Mouse (Mus musculus) ZHBTc4 (cell line): ENCODE data around the gene Zfp61.
A peak's percentile ranks its signal among the peaks of the same experiment; 100 is the strongest.

ENCODE experiments used
- DNase-seq: peaks from one replicate; pipeline ENCODE4 v3.0.0-alpha.2; 2011; ENCODE audit warnings: low read depth, low spot score

The Zfp61 gene

DNA sequence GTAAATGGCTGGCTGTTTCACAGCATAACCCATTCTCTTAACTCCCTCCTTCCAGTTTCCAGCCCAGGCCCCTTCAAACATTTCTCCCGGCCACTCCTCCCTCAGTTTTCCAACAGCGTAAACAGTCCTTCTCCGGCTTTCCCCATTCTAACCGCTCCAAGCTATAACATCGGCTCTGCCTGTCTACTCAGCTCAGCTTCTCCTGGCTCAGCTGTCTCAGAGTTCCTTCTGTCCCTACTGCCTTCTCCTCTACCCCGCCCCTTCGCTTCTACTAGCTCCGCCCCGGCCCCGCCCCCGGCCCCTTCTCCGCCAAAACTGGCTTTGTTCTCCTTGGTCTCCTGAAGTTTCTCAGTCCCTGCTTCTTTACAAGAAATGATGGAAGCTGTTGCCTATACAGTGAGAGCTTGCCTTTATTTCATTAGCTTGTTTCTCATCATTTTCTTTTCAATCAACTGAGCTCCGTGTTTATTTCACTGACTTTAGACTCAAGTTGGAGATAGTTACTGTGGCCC lies at the start of gene Zfp61:
Gene Zfp61, minus strand, starts transcription at position 462 of the 512 bp plus-strand sequence.
- DNase-seq, result peak; percentile 26

DNA sequence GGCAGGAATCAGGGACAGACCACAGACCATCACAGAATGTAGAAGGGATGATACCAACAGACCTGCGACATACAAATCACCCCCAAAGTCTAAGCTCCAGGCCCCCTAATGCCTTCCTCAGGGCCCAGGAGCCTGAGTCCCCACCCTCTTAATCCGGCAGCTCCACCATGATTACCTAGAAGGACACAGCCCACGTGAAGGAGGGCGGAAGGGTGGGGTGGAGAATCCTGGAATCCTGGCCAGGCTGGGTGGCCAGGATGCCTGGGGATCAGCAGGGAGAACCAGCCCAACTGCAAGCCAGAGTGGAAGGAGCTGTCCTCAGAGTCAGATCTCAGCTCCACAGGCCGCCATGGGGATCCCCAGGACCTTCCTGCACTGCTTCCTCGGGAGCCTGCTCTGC lies 47.9 kb upstream of the Zfp61 start, which contains the start of gene Lypd5:
Gene Lypd5, plus strand, starts transcription at position 301 of the 400 bp plus-strand sequence.
- DNase-seq, result no peak

DNA sequence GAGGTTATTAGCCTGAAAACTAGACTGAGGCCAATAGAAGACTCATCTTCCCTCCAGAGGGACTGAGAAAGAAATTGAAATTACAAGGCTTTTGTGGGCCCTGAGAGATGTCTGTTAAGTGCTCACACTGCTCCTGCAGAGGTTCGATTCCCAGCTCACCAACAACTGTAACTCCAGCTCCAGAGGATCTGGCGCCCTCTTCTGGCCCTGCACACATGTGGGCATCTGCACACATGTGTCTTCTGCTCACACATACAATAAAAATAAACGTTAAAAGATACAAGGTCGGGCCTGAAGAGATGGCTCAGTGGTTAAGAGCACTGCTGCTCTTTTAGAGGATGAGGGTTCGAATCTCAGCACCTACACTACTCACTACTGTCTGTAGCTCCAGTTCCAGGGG lies 45.4 kb upstream of the Zfp61 start:
- no peak for DNase-seq

DNA sequence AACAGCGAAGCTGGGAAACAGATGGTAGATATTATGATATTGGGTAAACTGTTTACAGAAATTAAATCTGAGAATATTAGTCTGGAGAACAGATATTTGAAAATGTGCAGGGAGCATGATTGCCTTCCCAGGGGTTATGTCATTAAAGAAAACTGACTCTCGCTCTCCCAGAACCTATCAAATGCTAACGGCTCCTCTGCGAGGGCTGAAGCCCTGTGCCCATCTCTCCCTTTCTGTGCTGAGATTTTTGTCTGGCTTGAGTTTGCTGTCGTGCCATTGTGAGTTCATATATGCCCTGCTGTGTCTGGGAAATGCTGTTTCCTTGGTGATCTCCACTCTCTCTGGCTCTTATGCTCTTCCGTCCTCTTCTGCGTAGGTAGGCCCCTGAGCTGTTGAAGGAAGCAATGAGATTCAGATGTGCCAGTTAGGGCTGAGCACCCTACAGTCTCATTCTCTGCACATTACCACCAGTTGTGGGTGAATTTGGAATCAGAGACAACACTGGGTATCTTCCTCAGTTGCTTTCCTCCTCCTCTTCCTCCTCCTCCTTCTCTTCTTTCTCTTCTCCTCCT lies 42.8 kb upstream of the Zfp61 start:
- no peak for DNase-seq

DNA sequence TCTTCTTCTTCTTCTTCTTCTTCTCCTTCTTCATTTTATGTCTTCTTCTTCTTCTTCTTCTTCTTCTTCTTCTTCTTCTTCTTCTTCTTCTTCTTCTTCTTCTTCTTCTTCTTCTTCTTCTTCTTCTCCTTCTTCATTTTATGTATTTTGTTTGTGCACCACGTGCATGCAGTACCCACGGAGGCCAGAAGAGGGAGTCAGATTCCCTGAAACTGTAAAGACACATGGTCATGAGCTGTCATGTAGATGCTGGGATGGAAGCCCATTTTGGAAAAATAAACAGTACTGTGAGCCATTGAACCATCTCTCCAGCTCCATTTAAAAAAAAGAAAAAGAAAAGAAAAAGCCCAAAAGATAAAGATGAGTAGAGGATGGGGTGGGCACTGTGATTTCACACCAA lies 37.2 kb upstream of the Zfp61 start:
- DNase-seq, result peak; percentile 76

DNA sequence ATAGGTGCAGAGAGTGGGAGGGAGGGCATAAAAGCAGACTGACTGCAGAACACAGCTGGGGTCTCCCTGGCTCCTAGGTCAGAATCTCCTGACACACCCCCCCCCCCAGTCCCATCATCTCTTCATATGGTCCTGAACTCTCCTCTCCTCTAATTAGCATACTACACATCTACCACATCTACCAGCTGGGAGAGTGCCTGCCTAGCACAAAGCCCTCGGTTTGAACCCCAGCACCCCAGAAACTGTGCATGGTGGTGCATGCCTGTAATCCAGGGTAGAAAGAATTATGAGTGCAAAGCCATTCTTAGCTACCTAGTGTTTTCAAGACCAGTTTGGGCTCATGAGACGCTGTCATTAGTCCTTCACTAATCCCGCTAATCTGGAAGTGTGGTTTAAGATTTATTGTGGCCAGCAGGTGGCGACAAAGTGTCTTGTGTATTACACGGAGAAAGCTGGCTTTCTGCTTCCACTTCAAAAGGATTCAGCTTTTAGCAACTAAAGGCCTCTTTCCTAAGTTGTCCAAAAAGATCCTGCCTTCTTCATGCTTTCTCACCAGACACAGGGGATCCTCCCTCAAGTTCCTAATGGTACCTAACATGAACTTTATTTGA lies 34.8 kb upstream of the Zfp61 start:
- DNase-seq, result peak; percentile 75

DNA sequence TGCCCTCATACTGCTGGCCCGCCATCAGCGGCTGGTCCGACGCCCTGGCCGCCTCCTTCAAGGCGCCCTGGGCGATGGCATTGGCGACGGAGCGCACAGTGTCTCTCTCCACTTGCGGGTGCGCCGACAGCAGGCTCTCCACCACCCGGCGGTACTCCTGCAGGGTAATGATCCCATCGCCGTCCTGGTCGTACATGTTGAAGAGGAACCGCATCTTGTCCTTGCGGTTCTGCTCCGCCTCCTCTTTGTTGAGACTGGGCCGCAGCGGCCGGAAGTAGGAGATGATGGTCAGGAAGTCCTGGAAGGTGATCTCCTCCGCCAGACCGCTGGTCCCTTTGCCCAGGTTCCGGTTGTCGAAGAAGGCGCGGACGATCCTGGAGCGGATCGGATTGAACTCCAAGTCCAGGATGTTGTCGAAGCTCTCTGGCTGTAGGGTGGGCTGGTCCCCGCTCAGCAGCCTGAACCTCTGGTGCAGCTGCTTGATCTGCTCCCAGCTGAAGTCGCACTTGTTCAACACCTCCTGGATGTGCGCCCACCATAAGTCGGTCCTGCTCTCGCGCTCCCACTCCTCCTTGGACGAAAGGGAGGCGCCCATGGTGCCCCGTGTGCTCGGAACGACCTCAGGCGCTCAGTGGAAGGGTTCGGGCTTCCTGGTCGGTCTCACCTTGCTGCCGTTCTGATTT lies 32.4 kb upstream of the Zfp61 start, which contains the start of gene Tescl:
Gene Tescl, minus strand, starts transcription at position 633 of the 683 bp plus-strand sequence.
- DNase-seq, result peak; percentile 60

DNA sequence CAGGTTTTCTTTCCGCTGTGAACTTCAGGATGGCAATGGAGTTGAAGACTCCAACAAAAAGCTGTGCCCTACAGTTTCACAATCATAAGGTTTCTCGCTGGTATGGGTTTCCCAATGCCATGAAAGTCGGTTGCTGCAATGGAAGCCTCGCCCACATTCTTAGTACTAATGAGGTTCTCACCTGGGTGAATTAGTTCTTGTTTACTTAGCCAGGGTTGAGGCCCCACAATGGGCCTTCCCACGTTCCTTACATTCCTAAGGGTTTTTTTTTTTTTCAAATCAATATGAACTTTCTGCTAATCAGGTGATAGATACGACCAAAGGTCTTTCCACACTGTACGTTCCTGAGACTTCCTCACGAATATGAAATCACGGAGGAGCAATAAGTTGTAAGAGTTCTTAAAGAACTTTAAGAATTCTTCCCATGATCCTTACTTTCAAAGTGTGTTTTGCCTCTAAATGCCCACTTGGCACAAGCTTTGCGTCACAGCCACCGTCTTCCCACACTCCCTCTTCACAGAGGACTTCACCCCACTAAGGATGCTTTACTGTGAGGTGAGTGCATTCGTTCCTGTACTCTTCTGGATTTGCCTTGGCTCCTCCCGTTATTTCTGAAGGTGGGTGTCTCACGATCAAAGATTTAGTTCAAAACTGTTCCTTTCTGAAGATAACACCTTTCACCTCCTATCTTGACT lies 26.4 kb upstream of the Zfp61 start:
- DNase-seq, result peak; percentile 9

DNA sequence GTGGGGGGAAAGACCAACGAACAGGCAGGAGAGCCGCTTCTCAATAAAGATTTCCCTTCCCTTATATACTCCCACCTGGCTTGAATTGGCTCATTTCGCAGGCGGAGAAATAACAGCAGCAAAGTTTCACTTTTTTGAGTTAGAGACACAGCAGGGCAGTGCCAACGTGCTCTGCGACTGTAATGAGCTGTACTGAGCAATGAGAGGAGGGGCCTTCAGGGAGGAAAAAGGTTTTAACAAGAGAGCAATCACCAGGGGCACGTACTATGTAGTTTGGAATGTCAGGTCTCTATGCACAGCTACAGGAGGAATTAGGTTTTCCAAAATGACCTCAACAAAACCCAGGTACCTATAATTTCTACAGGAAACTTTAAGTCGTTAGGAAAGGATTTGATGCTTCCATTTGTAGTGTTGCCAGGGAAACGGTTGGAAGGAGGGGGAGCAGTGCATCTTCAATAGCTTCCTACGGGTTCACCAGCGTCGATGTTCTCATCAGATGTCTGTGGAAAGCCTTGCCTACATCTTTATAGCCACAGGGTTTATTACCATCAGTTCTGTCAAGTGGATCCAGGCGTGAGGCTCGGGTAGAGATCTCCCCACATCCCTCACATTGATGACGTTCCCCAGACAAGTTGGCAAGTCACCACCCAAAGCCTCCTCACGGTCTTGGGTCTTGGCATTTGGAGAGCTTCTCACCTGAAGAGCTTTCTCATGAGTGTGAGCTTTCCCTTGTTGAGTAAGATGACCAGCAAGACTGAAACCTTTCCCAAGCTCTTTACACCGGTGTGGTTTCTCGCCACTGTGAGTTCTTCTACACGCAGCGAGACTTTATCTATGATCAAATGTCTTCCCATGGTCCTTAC lies 25.5 kb upstream of the Zfp61 start:
- DNase-seq, result no peak

DNA sequence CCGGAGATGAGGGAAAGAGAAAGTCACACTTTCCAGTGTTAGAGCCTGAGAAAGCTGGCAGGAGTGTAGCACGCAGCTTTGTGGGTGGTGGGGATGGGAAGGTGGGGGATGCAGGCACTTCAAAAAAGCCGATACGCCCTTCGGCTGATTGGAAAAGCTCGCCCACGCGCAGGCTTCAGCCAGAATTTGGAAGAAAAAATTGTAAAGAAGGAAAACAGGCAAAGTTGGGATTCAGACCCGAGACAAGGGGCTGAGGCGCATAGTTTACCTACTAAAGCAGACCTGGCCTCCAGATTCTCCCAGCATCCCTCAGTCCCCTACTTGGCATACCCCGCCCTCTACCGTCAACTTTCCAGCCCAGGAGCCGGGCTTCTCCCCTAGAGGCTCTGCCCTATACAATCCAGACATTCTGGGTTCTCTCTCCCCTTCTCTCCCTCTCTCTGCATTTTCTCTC lies 24.7 kb upstream of the Zfp61 start:
- DNase-seq, result peak; percentile 31

DNA sequence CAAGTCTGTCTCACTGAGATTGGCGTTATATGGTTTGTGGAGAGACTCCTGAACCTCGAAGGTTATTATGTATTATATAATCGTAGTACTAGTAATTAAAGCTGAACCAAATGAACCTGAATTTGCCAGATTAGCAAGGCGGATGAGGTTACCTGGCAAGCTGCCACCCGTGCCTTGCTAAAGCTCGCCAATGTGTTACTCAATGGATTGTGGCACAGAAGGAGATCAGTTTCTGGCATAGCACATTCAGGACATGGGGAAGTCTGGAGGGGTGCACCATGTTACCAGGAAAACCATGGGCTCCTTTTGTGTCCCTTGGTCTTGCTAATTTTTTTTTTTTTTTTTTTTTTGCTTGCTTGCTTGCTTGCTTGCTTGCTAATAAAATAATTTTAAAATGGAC lies 24.2 kb upstream of the Zfp61 start:
- no peak for DNase-seq

DNA sequence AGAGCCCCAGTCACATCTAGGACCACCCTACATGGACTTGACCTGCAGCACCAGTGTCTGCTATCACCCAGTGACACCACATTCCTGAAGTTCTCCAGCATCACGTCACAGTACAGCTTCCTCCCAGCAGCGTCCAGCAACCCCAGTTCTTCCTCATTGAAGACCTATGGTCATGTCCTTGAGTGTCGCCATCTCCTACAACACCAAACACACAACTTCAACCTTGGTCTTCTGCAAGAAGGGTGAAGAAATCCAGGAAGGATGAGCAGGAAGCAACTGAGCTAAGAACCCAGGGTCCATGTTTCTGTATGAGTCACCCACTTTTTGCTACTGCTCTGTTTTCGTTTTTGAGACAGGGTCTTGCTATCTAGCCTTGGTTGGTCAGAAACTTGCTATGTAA lies 21.6 kb upstream of the Zfp61 start:
- DNase-seq, result no peak

DNA sequence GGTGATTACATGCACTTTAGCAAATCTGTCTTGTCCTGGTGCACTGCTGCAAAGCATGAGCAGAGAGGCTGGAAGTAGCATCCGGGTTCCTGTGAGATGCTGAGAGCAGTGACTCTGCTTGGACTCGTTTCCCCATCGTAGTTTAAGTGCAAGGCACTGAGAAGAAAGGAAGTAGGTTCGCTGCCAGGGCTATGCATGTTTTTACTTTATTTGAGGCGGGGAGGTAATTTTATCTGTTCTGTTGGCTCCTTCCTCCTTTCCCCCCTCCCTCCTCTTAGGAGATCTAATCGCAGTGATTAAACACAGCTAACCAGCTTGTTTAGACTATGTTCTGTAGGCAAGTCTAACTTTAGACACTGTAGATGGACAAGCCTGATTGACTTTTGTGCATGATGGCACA lies 17.9 kb upstream of the Zfp61 start:
- no peak for DNase-seq

DNA sequence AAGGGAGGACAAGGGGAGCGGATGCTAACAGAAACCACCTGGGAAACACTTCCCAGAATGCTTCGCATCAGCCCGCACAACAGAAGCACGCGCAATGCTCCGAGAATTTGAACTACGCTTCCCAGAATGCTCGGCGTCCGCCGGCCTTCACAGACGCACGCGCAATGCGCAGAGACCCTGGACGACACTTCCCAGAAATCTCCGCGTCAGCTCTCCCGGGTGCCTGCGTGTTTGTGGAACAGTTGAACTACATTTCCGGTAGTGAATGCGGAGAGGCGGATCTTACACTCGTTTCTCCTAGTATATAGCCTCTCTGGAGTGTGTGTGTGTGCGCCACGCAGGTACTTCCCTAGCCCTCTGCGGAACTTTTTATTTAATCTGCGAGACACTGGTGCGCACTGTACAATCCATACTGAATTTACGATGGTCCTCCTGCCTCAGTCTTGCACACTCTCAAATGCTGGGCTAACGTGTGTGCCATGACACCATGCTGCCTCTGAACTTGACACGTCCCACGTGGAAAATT lies 15.6 kb upstream of the Zfp61 start, which contains the start of gene Zfp94:
Gene Zfp94, minus strand, starts transcription at position 100 of the 526 bp plus-strand sequence.
- DNase-seq, result peak; percentile 97

DNA sequence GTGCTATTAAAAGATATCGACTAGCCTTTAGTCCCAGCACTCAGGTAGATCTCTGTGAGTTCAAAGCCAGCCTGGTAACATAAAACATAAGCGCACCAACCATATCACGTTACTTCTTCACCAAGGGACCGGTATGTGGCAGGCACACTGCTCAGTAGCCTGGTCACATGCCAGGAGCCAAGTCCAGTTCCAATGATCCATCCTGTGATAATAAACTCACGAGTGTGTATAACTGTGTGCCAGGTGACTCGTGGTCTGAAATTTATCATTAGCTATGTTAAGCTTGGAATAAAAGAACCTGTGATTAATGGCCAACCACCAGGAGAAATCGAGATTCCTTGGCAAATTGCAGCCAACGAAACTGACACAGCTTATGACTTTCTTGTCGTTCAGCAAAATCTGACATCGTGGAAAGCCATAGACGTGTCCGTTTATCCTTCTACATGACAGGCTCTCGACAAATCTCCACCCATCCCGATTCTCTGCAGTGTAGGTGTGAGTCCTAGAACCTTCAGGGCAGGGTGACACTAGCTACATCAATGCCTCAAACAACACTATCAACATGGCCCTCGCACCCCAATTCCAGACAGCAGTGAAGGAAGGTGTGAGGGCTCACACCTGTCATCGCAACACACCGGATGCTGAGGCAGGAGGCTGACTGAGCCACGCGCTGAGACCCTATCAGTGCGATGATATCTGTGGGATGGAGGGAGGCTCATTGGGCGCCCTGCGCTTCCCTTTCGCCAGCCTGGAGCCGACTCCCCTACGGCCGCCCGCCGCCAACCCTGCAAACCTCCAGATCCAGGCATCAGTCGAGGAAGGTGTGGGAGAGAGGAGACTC lies 14.9 kb upstream of the Zfp61 start:
- DNase-seq, result no peak

DNA sequence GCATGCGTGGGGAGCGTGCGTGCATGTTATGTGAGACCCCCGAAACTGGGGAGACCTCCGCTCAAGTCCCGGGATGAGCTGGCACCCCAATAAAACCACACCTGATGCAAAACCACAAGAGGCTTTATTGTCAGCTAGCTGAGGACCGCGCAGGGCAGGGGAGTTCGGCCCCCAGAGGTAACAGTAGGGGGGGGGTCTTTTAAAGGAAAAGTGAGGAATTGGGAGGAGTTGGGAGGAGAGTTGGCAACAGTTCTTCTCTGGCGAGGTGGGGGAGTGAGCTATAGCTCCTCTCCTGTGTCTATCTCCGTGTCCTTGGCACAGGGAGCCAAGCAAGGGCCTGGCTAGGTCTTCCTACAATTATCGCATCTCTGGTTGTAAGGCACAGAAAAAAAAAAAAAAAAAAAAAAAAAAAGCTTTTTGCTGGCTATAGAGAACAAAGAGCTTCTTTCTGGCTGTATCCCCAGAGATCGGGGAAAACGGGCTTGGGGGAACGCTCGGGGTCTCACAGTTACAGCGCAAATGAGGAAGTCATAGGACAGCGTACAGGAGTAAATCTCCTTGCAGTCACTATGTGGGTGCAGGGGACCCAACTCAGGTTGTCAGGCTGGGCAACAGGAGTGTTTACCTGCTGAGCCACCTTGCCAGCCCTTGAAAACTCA lies 1.1 kb downstream of the Zfp61 start:
- peak; percentile 19 for DNase-seq

DNA sequence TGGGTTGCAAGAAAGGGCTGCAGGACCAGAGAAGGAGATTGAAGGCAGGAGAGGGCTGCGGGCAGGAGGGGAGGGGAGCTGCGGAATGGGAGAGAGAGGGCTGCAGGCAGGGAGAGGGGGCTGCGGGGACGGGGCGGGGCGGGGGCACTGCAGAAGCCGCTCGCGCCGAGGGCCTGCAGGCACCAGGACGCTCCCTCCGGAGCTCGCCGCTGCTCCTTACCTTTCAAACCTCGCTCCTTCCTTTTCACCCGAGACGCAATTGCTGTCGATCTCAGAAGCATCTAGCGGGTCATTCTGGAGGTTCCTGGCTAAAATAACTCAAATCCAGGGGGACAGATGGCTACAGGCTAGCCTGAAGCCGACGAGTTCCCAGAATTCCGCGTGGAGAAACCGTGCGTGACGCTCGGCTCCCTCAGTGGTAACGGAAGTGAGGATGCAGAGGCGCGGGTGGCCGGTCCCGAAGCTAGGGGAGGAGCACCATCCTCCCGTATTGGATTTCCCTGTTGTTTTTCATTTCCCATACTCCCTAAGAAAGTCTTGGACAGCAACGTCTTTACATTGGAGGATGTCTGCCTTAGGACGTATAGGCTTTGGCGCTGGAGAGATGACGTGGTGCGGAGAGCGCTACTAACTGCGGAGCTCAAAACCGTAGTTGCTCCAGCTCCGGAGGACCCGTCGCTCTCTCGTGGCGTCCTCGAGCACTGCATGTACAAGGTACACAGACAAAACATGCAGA lies 1.9 kb downstream of the Zfp61 start:
- DNase-seq, result peak; percentile 96

DNA sequence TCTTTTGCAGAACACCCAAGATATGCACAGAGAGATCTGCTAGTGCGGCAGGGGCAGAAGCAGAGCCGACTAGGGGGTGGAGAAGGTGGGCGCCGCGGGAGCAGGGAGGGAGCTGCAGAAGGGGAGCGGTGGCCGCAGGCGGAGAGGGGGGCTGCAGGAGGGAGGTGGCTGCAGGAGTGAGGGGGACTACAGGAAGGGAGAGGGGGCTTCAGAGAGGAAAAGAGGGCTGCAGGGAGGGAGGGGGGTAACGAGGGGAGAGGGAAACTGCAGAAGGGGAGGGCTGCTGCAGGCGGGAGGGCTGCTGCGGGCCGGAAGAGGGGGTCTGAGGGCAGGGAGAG lies 2.4 kb downstream of the Zfp61 start:
- no peak for DNase-seq
